Mouse (Mus musculus) CH12.LX (cell line): ENCODE results near the gene Gatad1. TPM values are rescaled to one million over a fixed set of nuclear protein-coding genes. Genes with fewer than 3 reads are reported as not detected.

Source experiments
- DNase-seq: peaks from one replicate; pipeline ENCODE4 v3.0.0-alpha.2; 2013; ENCODE audit errors: extremely low read depth
- H3K27ac ChIP-seq: 2 replicates; pipeline ENCODE4 v1.5.1; 2012; ENCODE audit warnings: low read depth, mild to moderate bottlenecking, control low read depth, moderate library complexity; ENCODE audit not compliant: insufficient read depth
- H3K27me3 ChIP-seq: replicated peaks from 2 replicates; pipeline ENCODE3; 2012; ENCODE audit warnings: inconsistent platforms
- H3K36me3 ChIP-seq, 2 experiments: replicated peaks in 1 of 2; 2 replicates each; pipeline versions ENCODE3 to v1.6.1; 2012; ENCODE audit warnings: inconsistent platforms in 1 of 2, low read length in 1 of 2, mild to moderate bottlenecking in 1 of 2, mixed read lengths in 1 of 2, moderate library complexity in 1 of 2; ENCODE audit not compliant: control insufficient read depth in 1 of 2, insufficient read depth in 1 of 2
- H3K4me1 ChIP-seq, 2 experiments: 2 replicates each; pipeline ENCODE4 v1.6.1; 2012; ENCODE audit warnings: inconsistent platforms in 1 of 2, moderate library complexity in 1 of 2; ENCODE audit not compliant: insufficient read depth in 2 of 2, control insufficient read depth in 1 of 2
- H3K4me2 ChIP-seq: 2 replicates; pipeline ENCODE4 v1.6.1; 2012; ENCODE audit warnings: low read depth, mild to moderate bottlenecking, control low read depth; ENCODE audit not compliant: poor library complexity, insufficient read depth, severe bottlenecking
- H3K4me3 ChIP-seq, 3 experiments: fragments of 150-350 bp in 1 of 3; sonication (generic) in 1 of 3; replicated peaks in 1 of 3; 2 replicates each; pipeline versions ENCODE3 to v1.5.1; 2011 to 2012; ENCODE audit warnings: low read depth in 2 of 3, low read length in 2 of 3, mild to moderate bottlenecking in 2 of 3, moderate library complexity in 2 of 3, control low read depth in 1 of 3, improper control_type of control experiment in 1 of 3, inconsistent platforms in 1 of 3, mixed read lengths in 1 of 3; ENCODE audit not compliant: poor library complexity in 1 of 3
- H3K79me2 ChIP-seq: replicated peaks from 2 replicates; pipeline ENCODE4 v1.6.1; 2012; ENCODE audit warnings: mild to moderate bottlenecking, moderate library complexity; ENCODE audit not compliant: control insufficient read depth, poor library complexity, insufficient read depth, severe bottlenecking; ENCODE audit errors: extremely low read depth
- H3K9ac ChIP-seq: 2 replicates; pipeline ENCODE4 v1.6.1; 2012; ENCODE audit warnings: low read depth, mild to moderate bottlenecking, control low read depth, moderate library complexity; ENCODE audit not compliant: insufficient read depth
- H3K9me3 ChIP-seq: replicated peaks from 2 replicates; pipeline ENCODE3; 2012; ENCODE audit warnings: low read length, inconsistent platforms, mixed read lengths
- BHLHE40 ChIP-seq: IDR thresholded peaks from 2 replicates; pipeline ENCODE4 v1.6.1; 2011; ENCODE audit warnings: mild to moderate bottlenecking, low read depth, low read length, improper control_type of control experiment
- CHD1 ChIP-seq: IDR thresholded peaks from 2 replicates; pipeline ENCODE4 v1.6.1; 2012; ENCODE audit warnings: low read depth, low read length, improper control_type of control experiment, inconsistent platforms
- CHD2 ChIP-seq: IDR thresholded peaks from 2 replicates; pipeline ENCODE4 v1.6.1; 2011; ENCODE audit warnings: low read length, improper control_type of control experiment
- CTCF ChIP-seq, 2 experiments: IDR thresholded peaks in 1 of 2; conservative IDR thresholded peaks in 1 of 2; 2 replicates each; pipeline ENCODE4 v1.5.1; 2011 to 2012; ENCODE audit warnings: low read depth in 2 of 2, low read length in 2 of 2, improper control_type of control experiment in 1 of 2, inconsistent platforms in 1 of 2, mild to moderate bottlenecking in 1 of 2, moderate library complexity in 1 of 2
- E2F4 ChIP-seq: IDR thresholded peaks from 2 replicates; pipeline ENCODE4 v1.6.1; 2011; ENCODE audit warnings: low read depth, low read length, improper control_type of control experiment; ENCODE audit not compliant: insufficient replicate concordance
- ELF1 ChIP-seq: IDR thresholded peaks from 2 replicates; pipeline ENCODE4 v1.6.1; 2014; ENCODE audit warnings: low read depth, mild to moderate bottlenecking, inconsistent platforms, low read length, improper control_type of control experiment
- EP300 ChIP-seq: IDR thresholded peaks from 2 replicates; pipeline ENCODE4 v1.6.1; 2011; ENCODE audit warnings: low read length, improper control_type of control experiment
- ETS1 ChIP-seq: conservative IDR thresholded peaks from 2 replicates; pipeline ENCODE4 v1.6.1; 2012; ENCODE audit warnings: low read depth, mild to moderate bottlenecking, inconsistent platforms, low read length, improper control_type of control experiment, moderate library complexity
- GABPA ChIP-seq: IDR thresholded peaks from 2 replicates; pipeline ENCODE4 v1.6.1; 2012; ENCODE audit warnings: low read depth, low read length, improper control_type of control experiment, inconsistent platforms; ENCODE audit not compliant: insufficient replicate concordance
- HCFC1 ChIP-seq: IDR thresholded peaks from 2 replicates; pipeline ENCODE4 v1.6.1; 2012; ENCODE audit warnings: low read depth, mild to moderate bottlenecking, inconsistent platforms, low read length, improper control_type of control experiment
- IRF4 ChIP-seq: IDR thresholded peaks from 2 replicates; pipeline ENCODE4 v1.6.1; 2014; ENCODE audit warnings: low read depth, mild to moderate bottlenecking, inconsistent platforms, low read length, improper control_type of control experiment
- JUN ChIP-seq: IDR thresholded peaks from 2 replicates; pipeline ENCODE4 v1.6.1; 2011; ENCODE audit warnings: low read depth, mild to moderate bottlenecking, low read length, improper control_type of control experiment, moderate library complexity; ENCODE audit not compliant: insufficient read depth
- JUND ChIP-seq: conservative IDR thresholded peaks from 2 replicates; pipeline ENCODE4 v1.6.1; 2011; ENCODE audit warnings: low read depth, low read length, improper control_type of control experiment
- KAT2A ChIP-seq: IDR thresholded peaks from 2 replicates; pipeline ENCODE4 v1.6.1; 2012; ENCODE audit warnings: low read length, improper control_type of control experiment, inconsistent platforms; ENCODE audit not compliant: insufficient replicate concordance
- MAFK ChIP-seq: IDR thresholded peaks from 2 replicates; pipeline ENCODE4 v1.6.1; 2011; ENCODE audit warnings: low read length, improper control_type of control experiment; ENCODE audit not compliant: insufficient replicate concordance
- MAX ChIP-seq: IDR thresholded peaks from 2 replicates; pipeline ENCODE4 v1.6.1; 2011; ENCODE audit warnings: low read length, improper control_type of control experiment
- MAZ ChIP-seq: IDR thresholded peaks from 2 replicates; pipeline ENCODE4 v1.6.1; 2012; ENCODE audit warnings: low read depth, mild to moderate bottlenecking, inconsistent platforms, low read length, improper control_type of control experiment, moderate library complexity
- MEF2A ChIP-seq: IDR thresholded peaks from 2 replicates; pipeline ENCODE4 v1.6.1; 2014; ENCODE audit warnings: low read depth, mild to moderate bottlenecking, inconsistent platforms, low read length, improper control_type of control experiment, borderline replicate concordance
- MXI1 ChIP-seq: IDR thresholded peaks from 2 replicates; pipeline ENCODE4 v1.6.1; 2011; ENCODE audit warnings: mild to moderate bottlenecking, low read depth, low read length, improper control_type of control experiment
- MYC ChIP-seq: IDR thresholded peaks from 2 replicates; pipeline ENCODE4 v1.6.1; 2011; ENCODE audit warnings: low read depth, mild to moderate bottlenecking, improper control_type of control experiment, low read length
- NELFE ChIP-seq: IDR thresholded peaks from 2 replicates; pipeline ENCODE4 v1.6.1; 2011; ENCODE audit warnings: low read depth, low read length, improper control_type of control experiment
- NRF1 ChIP-seq: IDR thresholded peaks from 2 replicates; pipeline ENCODE4 v1.6.1; 2014; ENCODE audit warnings: low read depth, mild to moderate bottlenecking, inconsistent platforms, low read length, improper control_type of control experiment, moderate library complexity
- PAX5 ChIP-seq: IDR thresholded peaks from 2 replicates; pipeline ENCODE4 v1.6.1; 2012; ENCODE audit warnings: low read length, inconsistent platforms, mixed read lengths
- POLR2A ChIP-seq: IDR thresholded peaks from 2 replicates; pipeline ENCODE4 v1.6.1; 2011; ENCODE audit warnings: low read depth, mild to moderate bottlenecking, improper control_type of control experiment, low read length
- POLR2AphosphoS2 ChIP-seq: IDR thresholded peaks from 2 replicates; pipeline ENCODE4 v1.6.1; 2011; ENCODE audit warnings: low read depth, low read length, improper control_type of control experiment
- RAD21 ChIP-seq: IDR thresholded peaks from 2 replicates; pipeline ENCODE4 v1.6.1; 2011; ENCODE audit warnings: low read depth, mild to moderate bottlenecking, low read length, improper control_type of control experiment, moderate library complexity
- RCOR1 ChIP-seq: conservative IDR thresholded peaks from 2 replicates; pipeline ENCODE4 v1.6.1; 2012; ENCODE audit warnings: low read depth, mild to moderate bottlenecking, inconsistent platforms, low read length, improper control_type of control experiment
- SIN3A ChIP-seq: IDR thresholded peaks from 2 replicates; pipeline ENCODE4 v1.6.1; 2012; ENCODE audit warnings: low read length, improper control_type of control experiment, inconsistent platforms
- SMC3 ChIP-seq: IDR thresholded peaks from 2 replicates; pipeline ENCODE4 v1.6.1; 2011; ENCODE audit warnings: low read depth, low read length, improper control_type of control experiment
- TBP ChIP-seq: conservative IDR thresholded peaks from 2 replicates; pipeline ENCODE4 v1.6.1; 2011; ENCODE audit warnings: low read depth, low read length, improper control_type of control experiment
- TCF12 ChIP-seq: IDR thresholded peaks from 2 replicates; pipeline ENCODE4 v1.6.1; 2014; ENCODE audit warnings: low read depth, mild to moderate bottlenecking, inconsistent platforms, low read length, improper control_type of control experiment
- UBTF ChIP-seq: IDR thresholded peaks from 2 replicates; pipeline ENCODE4 v1.6.1; 2012; ENCODE audit warnings: low read depth, mild to moderate bottlenecking, inconsistent platforms, low read length, improper control_type of control experiment, moderate library complexity
- USF1 ChIP-seq: IDR thresholded peaks from 2 replicates; pipeline ENCODE4 v1.6.1; 2014; ENCODE audit warnings: low read depth, mild to moderate bottlenecking, inconsistent platforms, low read length, improper control_type of control experiment
- USF2 ChIP-seq: conservative IDR thresholded peaks from 2 replicates; pipeline ENCODE4 v1.6.1; 2011; ENCODE audit warnings: low read depth, low read length, improper control_type of control experiment
- ZC3H11A ChIP-seq: IDR thresholded peaks from 2 replicates; pipeline ENCODE4 v1.6.1; 2012; ENCODE audit warnings: low read depth, mild to moderate bottlenecking, inconsistent platforms, low read length, improper control_type of control experiment
- ZKSCAN1 ChIP-seq: IDR thresholded peaks from 2 replicates; pipeline ENCODE4 v1.6.1; 2012; ENCODE audit warnings: low read depth, inconsistent platforms, low read length, improper control_type of control experiment, borderline replicate concordance
- ZMIZ1 ChIP-seq: IDR thresholded peaks from 2 replicates; pipeline ENCODE4 v1.6.1; 2012; ENCODE audit warnings: low read depth, mild to moderate bottlenecking, inconsistent platforms, low read length, improper control_type of control experiment
- ZNF384 ChIP-seq: IDR thresholded peaks from 2 replicates; pipeline ENCODE4 v1.6.1; 2012; ENCODE audit warnings: low read depth, low read length, improper control_type of control experiment, inconsistent platforms
- dilution Hi-C: fragments of 300-500 bp; cut with MboI; formaldehyde crosslinking; loops from 2 replicates; pipeline ENCODE4 v1.14.3; 2020; ENCODE audit warnings: low sequenced_read_pairs; ENCODE audit not compliant: extremely low pct_unique_long_range_greater_than_20kb, extremely low pct_ligation_motif_present
- in situ Hi-C: fragments of 300-500 bp; cut with MboI; formaldehyde crosslinking; loops from 3 replicates; pipeline ENCODE4 v1.14.3; 2019; ENCODE audit warnings: low sequenced_read_pairs, low pct_ligation_motif_present, low pct_unique_long_range_greater_than_20kb, mixed read lengths
- polyA plus RNA-seq: library from polyadenylated mRNA; unstranded; fragments of >175 nt; gene quantifications from 2 replicates; pipeline ENCODE4 v1.2.1, GENCODE M21; 2012; ENCODE audit warnings: low read depth; ENCODE audit not compliant: insufficient read length
- total RNA-seq, 2 experiments: library from RNA; depleted of rRNA; stranded (reverse); fragments of 300-350 nt in 1 of 2; fragments of >200 nt in 1 of 2; gene quantifications; 2 replicates each; pipeline ENCODE4 v1.2.3; 2012 to 2014

Gene Gatad1
- total and polyA plus RNA-seq, 3 experiments: 51.2 to 133 (median 97.3) TPM

GRCm38 (mm10) chr5:3595693-3596398 lies 61.1 kb downstream of the Gatad1 start, which contains the start of gene Pex1:
Gene Pex1 (plus strand): TSS chr5:3596066.
- dilution Hi-C loops: no loop called here
- H3K4me2 ChIP-seq: peak within 1 kb of the TSS; percentile 79

More at GRCm38 (mm10) chr5:3595693-3596398, 61.1 kb downstream of the Gatad1 start, which contains the start of gene Pex1:
- H3K79me2 ChIP-seq: peaks cover 20% of the 10 kb centered on the region
- peak within 1 kb of the TSS; percentile 96 to 99 (median 97) for H3K4me3 ChIP-seq
- H3K27me3 ChIP-seq: no peaks in the 10 kb centered on the region
- peaks cover 12 to 36% of the 10 kb centered on the region in 2 experiments for H3K36me3 ChIP-seq
- peaks cover 0 to 18% of the 10 kb centered on the region in 2 experiments; a peak in 2 of 4 replicates for H3K4me1 ChIP-seq
- in situ Hi-C loops: no loop called here
- H3K27ac ChIP-seq: peak within 1 kb of the TSS; percentile 57
- peak within 1 kb of the TSS; percentile 76 for H3K9ac ChIP-seq
- TF ChIP-seq RAD21 (no peak; the same call in 1 of the 2 replicates), MAZ (peak; percentile 69; the same call in 1 of the 2 replicates), HCFC1 (peak; percentile 91), USF2 (no peak), NRF1 (peak; percentile 48; the same call in 1 of the 2 replicates), RCOR1 (peak; percentile 84; the same call in 1 of the 2 replicates), EP300 (no peak), ZNF384 (no peak), NELFE (peak; percentile 52), IRF4 (peak; percentile 79), KAT2A (peak; percentile 83; the same call in 1 of the 2 replicates), MYC (peak; percentile 40; the same call in 1 of the 2 replicates), SMC3 (no peak), MEF2A (peak; percentile 76; the same call in 1 of the 2 replicates), ELF1 (peak; percentile 77), SIN3A (peak; percentile 97), USF1 (no peak), ZKSCAN1 (no peak), MAFK (no peak), POLR2AphosphoS2 (peak; percentile 49; the same call in 1 of the 2 replicates), GABPA (peak; percentile 65; the same call in 1 of the 2 replicates), E2F4 (peak; percentile 64; the same call in 1 of the 2 replicates), CHD2 (peak; percentile 85), MXI1 (peak; percentile 94), JUN (no peak), ZC3H11A (no peak), MAX (peak; percentile 85), JUND (no peak), PAX5 (no peak), POLR2A (peak; percentile 61), CTCF (conservative IDR thresholded peaks at IDR 0.05 in 1 of 2, IDR thresholded peaks at IDR 0.05 in 1 of 2; ENCODE audit: low read depth in 2 of 2, low read length in 2 of 2) (peak in 1 of 2 experiments; percentile 65; a peak in 2 of 4 replicates), UBTF (no peak), ETS1 (peak; percentile 46), TBP (no peak), TCF12 (peak; percentile 80; the same call in 1 of the 2 replicates), ZMIZ1 (0 out of 2 replicates have a peak, but pooled peaks have one; percentile 59), CHD1 (no peak), BHLHE40 (peak; percentile 39; the same call in 1 of the 2 replicates)
- TF ChIP-seq, all 38 proteins: peak for 23
- H3K9me3 ChIP-seq: no peaks in the 10 kb centered on the region
- peak; percentile 96 for DNase-seq
